Mouse (Mus musculus) heart, adult 2 months (tissue): ENCODE data around the gene Ttc16.

ENCODE experiments used
- CTCF ChIP-seq: fragments of 200-600 bp; IDR thresholded peaks from 2 replicates; pipeline ENCODE4 v1.8.1; 2022; ENCODE audit warnings: antibody characterized with exemption, mild to moderate bottlenecking, moderate library complexity
- EP300 ChIP-seq: fragments of 200-500 bp; IDR thresholded peaks from 2 replicates; pipeline ENCODE4 v1.6.1; 2011; ENCODE audit warnings: low read depth, low read length, control low read depth; ENCODE audit not compliant: insufficient read depth

DNA sequence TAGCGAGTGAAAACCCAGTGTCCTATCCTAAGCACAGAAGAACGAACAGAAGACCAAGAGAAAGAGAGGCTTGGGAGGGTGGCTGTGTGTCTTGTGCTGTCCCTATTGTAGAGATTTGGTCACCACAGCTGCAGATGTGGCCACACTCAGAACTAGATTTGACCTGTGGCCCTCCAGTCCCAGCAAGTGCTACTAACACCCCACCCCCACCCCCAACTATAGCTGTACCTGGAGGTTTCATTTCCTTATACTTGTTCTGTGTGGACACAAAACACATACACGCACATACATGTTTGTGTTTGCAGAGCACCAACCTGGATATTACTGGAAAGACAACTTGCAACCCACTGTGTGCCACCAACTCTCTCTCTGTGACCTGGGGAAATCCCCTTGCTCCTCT is 55.4 kb downstream of the Ttc16 start:
- no peak for TF ChIP-seq EP300
- no peak for TF ChIP-seq CTCF
